Mouse (Mus musculus) mammary gland, adult 2 months (tissue): ENCODE measurements around the gene Tulp2. TPM values are rescaled to one million over a fixed set of nuclear protein-coding genes. Genes with fewer than 3 reads are reported as not detected.

ENCODE experiments used
- polyA plus RNA-seq: library from polyadenylated mRNA; depleted of rRNA; stranded (reverse); fragments of >200 nt; gene quantifications from 2 replicates; pipeline ENCODE4 v1.2.3, GENCODE M21; 2012; ENCODE audit warnings: low replicate concordance; rRNA removed

Gene Tulp2
- polyA plus RNA-seq: 0.16 TPM in 1 of 2 replicates, not detected in the other

GRCm38 (mm10) chr7:45481374-45481927 lies at the start of gene Tulp2:
TSS of gene Tulp2 (plus strand) at chr7:45481877.

GRCm38 (mm10) chr7:45434203-45435015 lies 47.3 kb upstream of the Tulp2 start, which contains the start of gene Gys1:
TSS of gene Gys1 (plus strand) at chr7:45434844.

GRCm38 (mm10) chr7:45437521-45438276 lies 44.0 kb upstream of the Tulp2 start, which contains the start of gene Ruvbl2:
TSS of gene Ruvbl2 (minus strand) at chr7:45438096.

DNA sequence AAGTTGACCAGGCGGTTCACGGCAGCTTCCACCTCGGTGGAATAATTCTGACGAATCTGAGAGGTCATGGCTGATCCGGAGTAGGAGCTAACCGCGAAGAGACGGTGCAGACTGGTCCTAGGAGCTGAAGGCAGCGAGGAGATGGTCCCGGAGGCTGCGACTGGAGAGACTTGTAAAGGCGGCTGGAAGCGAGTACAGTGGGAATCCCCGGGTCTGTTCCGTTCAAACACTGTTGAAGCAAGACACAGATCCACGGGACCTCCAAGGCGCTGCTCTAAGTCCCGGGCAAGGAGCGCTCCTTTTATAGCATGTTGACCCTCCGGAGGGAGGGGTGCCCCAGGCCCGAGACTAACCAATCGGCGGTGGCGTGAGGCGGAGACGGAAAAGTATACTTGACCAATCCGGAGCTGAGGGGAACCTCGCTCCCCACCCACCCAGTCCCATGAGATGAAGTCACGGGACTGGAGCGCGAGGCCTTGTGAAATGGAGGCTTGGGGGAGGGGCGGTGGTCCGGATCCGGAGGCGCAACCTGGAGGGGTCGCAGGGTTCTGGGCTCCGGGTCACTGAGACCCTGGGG lies 22.0 kb upstream of the Tulp2 start, which contains the start of gene Ftl1:
Gene Ftl1, minus strand, starts transcription at position 321 of the 577 bp plus-strand sequence.

GRCm38 (mm10) chr7:45466283-45467089 lies 15.2 kb upstream of the Tulp2 start, which contains the start of gene Bax:
TSS of gene Bax (minus strand) at chr7:45466898.

GRCm38 (mm10) chr7:45486761-45487415 lies 5.2 kb downstream of the Tulp2 start, which contains the start of gene Gm45808:
TSS of gene Gm45808 (minus strand) at chr7:45486811.

GRCm38 (mm10) chr7:45488293-45489204 lies 6.9 kb downstream of the Tulp2 start, which contains the start of gene Dhdh:
TSS of gene Dhdh (minus strand) at chr7:45488805.

DNA sequence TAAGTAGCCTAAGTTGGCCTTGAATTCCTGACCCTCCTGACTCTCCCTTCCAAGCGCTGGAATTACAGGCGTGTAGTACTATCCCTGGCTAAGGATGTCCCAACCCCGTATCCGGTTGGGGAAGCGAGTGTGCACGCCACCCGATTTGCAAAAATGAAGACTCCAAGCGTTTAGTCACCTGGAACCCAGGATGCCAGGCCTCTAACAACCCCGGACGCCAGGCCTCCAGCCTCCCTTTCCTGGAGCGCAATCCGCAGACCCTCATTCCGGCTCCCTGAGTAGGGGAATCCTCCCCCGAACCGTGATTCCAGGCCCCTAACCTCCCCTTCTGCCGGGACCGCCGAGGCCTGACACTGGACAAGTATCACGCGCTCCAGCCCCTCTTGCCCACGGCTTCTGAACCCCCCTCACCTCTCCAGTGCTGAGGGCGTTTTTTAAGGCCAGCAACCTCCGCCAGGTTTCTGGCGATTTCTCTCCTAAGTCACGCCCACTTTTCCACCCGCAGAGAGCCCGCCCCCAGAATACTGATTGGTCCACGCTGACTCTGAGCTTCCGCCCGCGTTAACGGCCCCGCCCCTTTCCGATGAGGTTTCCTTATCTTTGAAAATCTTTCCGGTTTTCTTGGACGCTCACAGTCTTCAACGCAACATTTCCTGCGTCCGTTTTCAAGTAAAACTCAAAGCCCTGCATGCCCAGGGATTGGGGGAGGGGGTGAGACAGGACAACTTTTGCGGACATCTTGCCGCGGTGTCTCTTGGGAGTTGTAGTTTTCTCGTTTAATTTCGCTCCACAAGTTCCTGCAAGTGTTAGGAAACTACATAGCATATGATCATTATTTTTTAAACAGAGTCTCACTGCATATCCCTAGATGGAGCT lies 28.5 kb downstream of the Tulp2 start, which contains the start of gene Nucb1:
Gene Nucb1, minus strand, starts transcription at position 495 of the 876 bp plus-strand sequence.

GRCm38 (mm10) chr7:45525809-45526473 lies 44.3 kb downstream of the Tulp2 start, which contains the start of the genes Ppp1r15a and Plekha4:
TSS of gene Ppp1r15a (minus strand) at chr7:45526268.
TSS of gene Plekha4 (plus strand) at chr7:45526330.

DNA sequence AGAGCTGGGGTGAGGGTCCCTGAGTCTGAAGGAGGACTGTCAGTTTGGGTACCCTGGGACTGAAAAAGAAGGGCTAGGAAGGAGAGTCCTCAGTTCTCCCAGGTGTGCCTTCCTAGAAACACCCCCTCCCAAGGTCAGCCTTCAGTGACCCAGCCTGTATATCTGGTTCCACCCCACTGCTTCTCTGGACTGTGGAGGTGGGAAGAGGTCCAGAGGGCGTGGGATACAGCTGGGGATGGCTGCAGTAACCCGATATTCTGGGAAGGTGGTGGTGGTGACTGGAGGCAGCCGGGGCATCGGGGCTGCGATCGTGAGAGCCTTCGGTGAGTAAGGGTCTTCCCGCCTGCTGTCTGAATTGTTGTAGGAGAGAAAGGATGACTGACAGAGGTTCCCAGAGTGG lies 73.1 kb downstream of the Tulp2 start, which contains the start of gene Hsd17b14:
Gene Hsd17b14, plus strand, starts transcription at position 150 of the 400 bp plus-strand sequence.

DNA sequence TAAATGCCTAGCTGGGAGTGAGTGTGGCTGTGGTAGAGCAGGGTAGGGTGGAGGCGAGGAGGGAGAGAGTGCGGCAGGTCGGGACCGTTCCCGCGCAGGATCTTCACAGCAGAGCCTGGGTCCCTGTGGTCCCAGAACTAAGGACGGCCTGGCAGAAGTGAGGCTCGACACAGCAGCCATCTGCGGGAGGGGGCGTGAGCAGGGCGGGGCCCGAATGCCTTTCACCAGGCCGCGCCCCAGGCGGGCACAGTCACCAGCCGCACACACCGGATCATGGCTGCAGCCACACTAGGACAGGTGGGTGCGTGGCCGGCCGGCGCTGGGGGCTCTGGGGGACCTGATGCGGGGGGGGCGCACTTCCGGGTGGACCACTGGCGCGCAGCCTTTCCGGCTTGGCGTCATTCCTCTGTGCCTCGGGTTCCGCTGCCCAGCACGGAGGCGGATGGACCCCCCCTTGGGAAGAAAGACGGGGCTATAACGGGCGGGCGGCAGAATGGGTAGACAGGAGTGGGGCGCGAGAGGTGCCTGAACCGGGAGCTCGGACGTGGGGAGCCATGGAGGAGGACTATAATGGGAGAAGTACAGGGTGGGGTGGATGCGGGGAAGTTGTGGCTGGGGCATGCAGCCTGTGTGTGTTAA lies 88.5 kb downstream of the Tulp2 start, which contains the start of gene Bcat2:
Gene Bcat2, plus strand, starts transcription at position 51 of the 639 bp plus-strand sequence.

Other genes starting within 250 kb of the Tulp2 start
- gene Cd37, start 242.8 kb upstream of the Tulp2 start, polyA plus RNA-seq: 279 and 619 TPM in 2 replicates
- gene Slc6a16, start 240.8 kb upstream of the Tulp2 start, polyA plus RNA-seq: 0.19 TPM in 1 of 2 replicates, not detected in the other
- 0.32 and 0.49 TPM in 2 replicates for gene Slc6a21, start 204.4 kb upstream of the Tulp2 start, polyA plus RNA-seq
- gene Trpm4, start 148.1 kb upstream of the Tulp2 start, polyA plus RNA-seq: 30.5 and 38.2 TPM in 2 replicates
- gene Hrc, start 146.6 kb upstream of the Tulp2 start, polyA plus RNA-seq: 0.06 and 44.9 TPM in 2 replicates
- gene Ppfia3, start 114.9 kb upstream of the Tulp2 start, polyA plus RNA-seq: 1.2 and 1.6 TPM in 2 replicates
- 1.8 and 3.3 TPM in 2 replicates for gene Lin7b, start 111.3 kb upstream of the Tulp2 start, polyA plus RNA-seq
- 247 and 258 TPM in 2 replicates for gene Snrnp70, start 86.1 kb upstream of the Tulp2 start, polyA plus RNA-seq
- gene Kcna7, start 76.2 kb upstream of the Tulp2 start, polyA plus RNA-seq: 0.63 and 29.9 TPM in 2 replicates
- 2.5 and 3.1 TPM in 2 replicates for gene Ntf5, start 68.2 kb upstream of the Tulp2 start, polyA plus RNA-seq
- gene Lhb, start 61.1 kb upstream of the Tulp2 start, polyA plus RNA-seq: 1.4 and 1.5 TPM in 2 replicates
- 137 and 248 TPM in 2 replicates for gene Gys1, start 47.0 kb upstream of the Tulp2 start, polyA plus RNA-seq
- 51.4 and 66.8 TPM in 2 replicates for gene Ruvbl2, start 43.8 kb upstream of the Tulp2 start, polyA plus RNA-seq
- 3,321 and 4,005 TPM in 2 replicates for gene Ftl1, start 22.0 kb upstream of the Tulp2 start, polyA plus RNA-seq
- gene Bax, start 15.0 kb upstream of the Tulp2 start, polyA plus RNA-seq: 92.1 and 140 TPM in 2 replicates
- gene Gm45808, start 4.9 kb downstream of the Tulp2 start, polyA plus RNA-seq: 10.3 TPM in 1 of 2 replicates, not detected in the other
- 15.8 and 23.4 TPM in 2 replicates for gene Dhdh, start 6.9 kb downstream of the Tulp2 start, polyA plus RNA-seq
- gene Nucb1, start 28.5 kb downstream of the Tulp2 start, polyA plus RNA-seq: 431 and 432 TPM in 2 replicates
- gene Ppp1r15a, start 44.4 kb downstream of the Tulp2 start, polyA plus RNA-seq: 34.6 and 48.5 TPM in 2 replicates
- gene Plekha4, start 44.5 kb downstream of the Tulp2 start, polyA plus RNA-seq: 29.9 and 34.7 TPM in 2 replicates
- 4.9 and 5.8 TPM in 2 replicates for gene Hsd17b14, start 73.0 kb downstream of the Tulp2 start, polyA plus RNA-seq
- 142 and 145 TPM in 2 replicates for gene Bcat2, start 88.3 kb downstream of the Tulp2 start, polyA plus RNA-seq
- gene Fgf21, start 133.6 kb downstream of the Tulp2 start, polyA plus RNA-seq: 0.67 and 0.88 TPM in 2 replicates
- gene Fut1, start 135.4 kb downstream of the Tulp2 start, polyA plus RNA-seq: 0.12 and 0.72 TPM in 2 replicates
- gene Izumo1, start 139.9 kb downstream of the Tulp2 start, polyA plus RNA-seq: 0.49 and 0.54 TPM in 2 replicates
- 32.4 and 54.6 TPM in 2 replicates for gene Rasip1, start 145.6 kb downstream of the Tulp2 start, polyA plus RNA-seq
- gene Mamstr, start 158.1 kb downstream of the Tulp2 start, polyA plus RNA-seq: 5.6 and 22.3 TPM in 2 replicates
- gene Fut2, start 184.5 kb downstream of the Tulp2 start, polyA plus RNA-seq: 0.16 and 1.4 TPM in 2 replicates
- gene Ntn5, start 202.1 kb downstream of the Tulp2 start, polyA plus RNA-seq: 0.72 and 2.4 TPM in 2 replicates
- 0.72 and 0.76 TPM in 2 replicates for gene Sec1, start 212.5 kb downstream of the Tulp2 start, polyA plus RNA-seq
- 14.2 and 17.5 TPM in 2 replicates for gene Car11, start 218.0 kb downstream of the Tulp2 start, polyA plus RNA-seq
- gene Dbp, start 223.2 kb downstream of the Tulp2 start, polyA plus RNA-seq: 57.0 and 110 TPM in 2 replicates
- gene Rpl18, start 233.6 kb downstream of the Tulp2 start, polyA plus RNA-seq: 1,150 and 1,812 TPM in 2 replicates
- 50.2 and 90.3 TPM in 2 replicates for gene Sphk2, start 236.1 kb downstream of the Tulp2 start, polyA plus RNA-seq
- 1.9 and 3.4 TPM in 2 replicates for gene Fam83e, start 239.3 kb downstream of the Tulp2 start, polyA plus RNA-seq
- 0.29 and 0.37 TPM in 2 replicates for gene Spaca4, start 243.9 kb downstream of the Tulp2 start, polyA plus RNA-seq